Mouse (Mus musculus) lung, embryonic 15.5 days (tissue): ENCODE measurements around the gene Siva1. TPM values are rescaled to one million over a fixed set of nuclear protein-coding genes. Genes with fewer than 3 reads are reported as not detected.
A peak's percentile ranks its signal among the peaks of the same experiment; 100 is the strongest.

ENCODE experiments used
- ATAC-seq: fragments of 200-750 bp; cut with Nextera tagmentation; 2 replicates; pipeline ENCODE4 v1.8.0; 2017; ENCODE audit warnings: moderate number of reproducible peaks, borderline replicate concordance; ENCODE audit not compliant: low FRiP score, low TSS enrichment; ENCODE audit errors: extremely low read depth
- H3K27ac ChIP-seq: fragments of 300-500 bp; sonication (generic); 2 replicates; pipeline ENCODE4 v1.5.1; 2015; ENCODE audit warnings: moderate library complexity, mild to moderate bottlenecking, inconsistent platforms
- H3K27me3 ChIP-seq: fragments of 300-500 bp; sonication (generic); 2 replicates; pipeline ENCODE4 v1.6.1; 2015; ENCODE audit warnings: inconsistent platforms
- H3K36me3 ChIP-seq: fragments of 300-500 bp; sonication (generic); 2 replicates; pipeline ENCODE4 v1.6.1; 2015; ENCODE audit warnings: inconsistent platforms
- H3K4me1 ChIP-seq: fragments of 300-500 bp; sonication (generic); 2 replicates; pipeline ENCODE4 v1.6.1; 2015; ENCODE audit warnings: inconsistent platforms
- H3K4me2 ChIP-seq: fragments of 300-500 bp; sonication (generic); 2 replicates; pipeline ENCODE4 v1.6.1; 2015; ENCODE audit warnings: inconsistent platforms, mild to moderate bottlenecking, moderate library complexity
- H3K4me3 ChIP-seq: fragments of 300-500 bp; sonication (generic); 2 replicates; pipeline ENCODE4 v1.5.1; 2015; ENCODE audit warnings: mild to moderate bottlenecking, inconsistent platforms
- H3K9ac ChIP-seq: fragments of 300-500 bp; sonication (generic); 2 replicates; pipeline ENCODE4 v1.6.1; 2015; ENCODE audit warnings: inconsistent platforms
- H3K9me3 ChIP-seq: fragments of 300-500 bp; sonication (generic); 2 replicates; pipeline ENCODE4 v1.6.1; 2016; ENCODE audit warnings: inconsistent platforms
- WGBS: fragments of 180-500 bp; shearing (Covaris S2); methylation state at CpG from one replicate; pipeline ENCODE4 v1.1.7; 2015; 5-methylcytosine and 5-hydroxymethylcytosine counted together
- polyA plus RNA-seq: library from polyadenylated mRNA; unstranded; fragments of >200 nt; fragmentation: Nextera tagmentation; extraction: Ambion mirVana; gene quantifications from 2 replicates; pipeline ENCODE4 v1.2.1, GENCODE M21; 2015

The Siva1 gene
- polyA plus RNA-seq, 1 experiment from 2014 or later, result 232 TPM

DNA sequence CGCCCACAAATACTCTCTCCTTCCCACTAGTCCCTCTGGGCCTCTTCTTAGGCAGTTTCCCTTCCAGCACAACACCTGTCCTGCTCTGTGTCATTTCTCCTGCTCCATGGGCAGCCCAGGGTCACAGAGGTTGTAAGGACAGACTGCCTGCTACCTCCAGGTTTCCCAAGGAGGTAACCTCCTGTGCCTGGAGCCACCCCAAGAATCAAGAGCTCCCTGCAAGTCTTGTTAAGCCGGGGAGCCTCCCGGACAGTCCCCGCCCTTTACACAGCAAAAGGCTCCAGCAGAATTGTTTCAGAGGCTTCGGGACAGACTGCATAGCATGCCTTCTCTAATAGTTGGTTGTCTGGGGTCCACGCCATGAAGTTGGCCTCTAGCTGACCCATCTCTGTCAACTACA is 18.0 kb upstream of the Siva1 start:
- Histone ChIP-seq H3K9me3 (no peaks in the 10 kb centered on the region), H3K4me2 (no peak overlapping the region), H3K27ac (no peak overlapping the region), H3K4me3 (no peak overlapping the region), H3K36me3 (no peaks in the 10 kb centered on the region), H3K9ac (no peak overlapping the region), H3K27me3 (peaks cover 12% of the 10 kb centered on the region; the same call in 1 of the 2 replicates), H3K4me1 (peaks cover 24% of the 10 kb centered on the region)
- no peak for ATAC-seq
- WGBS, result 69% methylated on average over 6 of the region's 6 CpGs

DNA sequence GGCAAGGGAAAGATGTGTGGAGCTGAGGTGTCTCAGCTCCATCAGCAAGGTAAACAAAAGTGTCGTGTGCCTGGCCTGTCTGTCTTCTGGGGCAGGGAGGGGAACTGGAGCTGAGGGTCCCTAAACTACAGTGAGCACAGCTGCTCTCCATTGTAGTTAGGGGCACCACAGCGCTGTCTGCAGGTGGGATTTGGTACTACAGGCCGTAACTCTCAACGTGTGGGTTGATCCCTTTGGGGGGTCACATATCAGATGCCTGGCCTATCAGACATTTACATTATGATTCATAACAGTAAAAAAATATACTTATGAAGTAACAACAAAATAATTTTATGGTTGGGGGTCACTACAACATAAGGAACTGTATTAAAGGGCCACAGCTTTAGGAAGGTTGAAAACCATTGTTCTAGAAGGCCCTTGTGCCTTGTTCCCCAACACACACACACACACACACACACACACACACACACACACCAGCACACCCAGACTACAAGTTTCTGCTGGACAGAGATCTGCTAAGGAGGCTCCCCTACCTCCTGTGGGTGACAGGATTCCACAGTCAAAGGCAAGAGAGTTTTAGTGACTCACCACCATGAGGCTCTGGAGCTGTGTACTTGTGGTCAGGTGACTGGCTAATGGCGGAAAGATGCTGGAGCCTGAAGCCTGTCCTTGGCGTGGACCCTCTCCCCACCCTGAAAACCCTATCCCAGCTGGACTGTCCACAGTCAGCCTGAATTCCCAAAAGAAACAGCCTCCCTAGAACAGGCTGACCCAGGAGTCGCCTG is 17.2 kb upstream of the Siva1 start:
- 0 out of 2 replicates have a peak, but pooled peaks cover 6% of the 10 kb centered on the region for H3K27me3 ChIP-seq
- ATAC-seq, result no peak
- no peak overlapping the region for H3K4me3 ChIP-seq
- peaks cover 32% of the 10 kb centered on the region for H3K4me1 ChIP-seq
- WGBS, result 63% methylated on average over 7 of the region's 7 CpGs
- no peaks in the 10 kb centered on the region for H3K9me3 ChIP-seq
- H3K9ac ChIP-seq, result no peak overlapping the region
- no peak overlapping the region for H3K4me2 ChIP-seq
- H3K36me3 ChIP-seq, result no peaks in the 10 kb centered on the region
- H3K27ac ChIP-seq, result no peak overlapping the region

- Histone ChIP-seq H3K9me3 (no peaks in the 10 kb centered on the region), H3K4me1 (peaks cover 41% of the 10 kb centered on the region), H3K27ac (peak overlapping the region; percentile 37; the same call in 1 of the 2 replicates), H3K4me2 (no peak overlapping the region), H3K4me3 (no peak overlapping the region), H3K9ac (no peak overlapping the region), H3K36me3 (no peaks in the 10 kb centered on the region), H3K27me3 (0 out of 2 replicates have a peak, but pooled peaks cover under 1% of the 10 kb centered on the region)
- 70% methylated on average over 6 of the region's 6 CpGs for WGBS
- no peak for ATAC-seq
These were observed 16.3 kb upstream of the Siva1 start for GRCm38 (mm10) chr12:112628197-112628596.

GRCm38 (mm10) chr12:112628928-112629721 is 15.4 kb upstream of the Siva1 start:
- H3K4me3 ChIP-seq, result peak overlapping the region; percentile 27
- H3K9me3 ChIP-seq, result no peaks in the 10 kb centered on the region
- H3K27ac ChIP-seq, result peak overlapping the region; percentile 53
- peak; percentile 82 for ATAC-seq
- H3K36me3 ChIP-seq, result no peaks in the 10 kb centered on the region
- peak overlapping the region; percentile 58 for H3K4me2 ChIP-seq
- peak overlapping the region; percentile 31; the same call in 1 of the 2 replicates for H3K9ac ChIP-seq
- peaks cover 46% of the 10 kb centered on the region for H3K4me1 ChIP-seq
- WGBS, result 21% methylated on average over 19 of the region's 19 CpGs
- no peaks in the 10 kb centered on the region for H3K27me3 ChIP-seq

DNA sequence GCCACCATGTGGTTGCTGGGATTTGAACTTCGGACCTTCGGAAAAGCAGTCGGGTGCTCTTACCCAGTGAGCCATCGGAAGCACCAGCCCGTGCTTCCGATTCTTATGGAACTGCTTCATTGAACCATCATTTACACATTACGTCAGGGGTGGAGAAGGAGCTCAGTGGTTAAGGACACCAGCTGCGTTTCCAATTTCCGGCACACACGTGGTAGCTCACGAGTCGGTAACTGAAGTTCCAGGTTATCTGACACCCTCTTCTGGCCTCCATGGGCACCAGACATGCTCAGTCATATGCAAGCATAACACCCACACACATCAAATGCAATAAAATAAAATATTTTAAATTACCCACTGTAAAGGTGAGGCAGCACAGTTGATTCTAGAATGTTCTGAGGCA is 14.4 kb upstream of the Siva1 start:
- H3K4me1 ChIP-seq, result peaks cover 50% of the 10 kb centered on the region
- no peaks in the 10 kb centered on the region for H3K9me3 ChIP-seq
- no peak for ATAC-seq
- no peak overlapping the region for H3K9ac ChIP-seq
- no peak overlapping the region for H3K4me2 ChIP-seq
- no peaks in the 10 kb centered on the region for H3K27me3 ChIP-seq
- H3K27ac ChIP-seq, result no peak overlapping the region
- WGBS, result 94% methylated on average over 12 of the region's 12 CpGs
- no peaks in the 10 kb centered on the region for H3K36me3 ChIP-seq
- H3K4me3 ChIP-seq, result no peak overlapping the region

DNA sequence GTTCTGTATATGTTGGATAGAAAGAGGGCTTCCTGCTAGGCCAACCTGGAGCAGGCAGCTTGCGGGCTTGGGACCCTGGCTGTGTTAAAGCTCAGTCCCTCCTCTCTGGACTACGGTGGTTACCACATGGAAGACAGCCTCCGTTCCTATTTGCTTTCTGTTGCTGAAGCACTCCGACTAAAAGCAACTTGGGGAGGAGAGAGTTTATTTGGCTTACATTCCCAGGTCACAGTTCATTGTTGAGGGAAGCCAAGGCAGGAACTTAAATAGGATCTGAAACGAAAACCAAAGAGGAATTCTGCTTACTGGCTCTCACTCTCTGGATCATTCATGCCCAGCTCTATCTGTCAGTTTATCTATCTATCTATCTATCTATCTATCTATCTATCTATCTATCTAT is 13.7 kb upstream of the Siva1 start:
- ATAC-seq, result no peak
- 48% methylated on average over 5 of the region's 5 CpGs for WGBS

DNA sequence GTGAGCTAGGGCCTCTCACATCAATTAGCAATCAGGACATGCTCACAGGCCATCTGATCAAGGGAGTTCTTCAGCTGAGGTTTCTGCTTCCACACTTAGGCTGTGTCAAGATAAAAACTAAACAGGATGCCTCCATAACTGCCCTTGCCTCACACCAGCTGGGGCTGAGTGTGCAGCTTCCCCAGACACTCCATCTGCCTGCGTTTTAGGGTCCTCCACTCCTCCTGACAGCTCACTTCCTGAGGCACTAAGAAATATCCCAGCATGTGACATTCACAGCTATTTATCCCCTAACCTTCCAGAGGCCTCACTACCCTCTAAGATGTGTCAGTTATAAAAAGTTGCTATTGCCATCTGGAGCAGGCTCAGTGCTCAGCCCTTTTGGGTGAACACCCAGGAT is 13.0 kb upstream of the Siva1 start:
- Histone ChIP-seq H3K27me3 (no peaks in the 10 kb centered on the region), H3K4me2 (no peak overlapping the region), H3K27ac (no peak overlapping the region), H3K4me1 (peaks cover 50% of the 10 kb centered on the region), H3K9me3 (no peaks in the 10 kb centered on the region), H3K9ac (no peak overlapping the region), H3K4me3 (no peak overlapping the region), H3K36me3 (no peaks in the 10 kb centered on the region)
- ATAC-seq, result no peak
- 6% methylated on average over 1 of the region's 1 CpGs for WGBS

More for the DNA sequence above, 13.7 kb upstream of the Siva1 start:
- Histone ChIP-seq H3K4me2 (no peak overlapping the region), H3K36me3 (no peaks in the 10 kb centered on the region), H3K9ac (no peak overlapping the region), H3K4me1 (peaks cover 50% of the 10 kb centered on the region), H3K27ac (no peak overlapping the region), H3K4me3 (no peak overlapping the region), H3K27me3 (no peaks in the 10 kb centered on the region), H3K9me3 (no peaks in the 10 kb centered on the region)

- H3K9me3 ChIP-seq, result no peaks in the 10 kb centered on the region
- WGBS, result 45% methylated on average over 11 of the region's 11 CpGs
- no peak overlapping the region for H3K4me3 ChIP-seq
- no peak overlapping the region for H3K27ac ChIP-seq
- H3K4me1 ChIP-seq, result peaks cover 50% of the 10 kb centered on the region
- H3K4me2 ChIP-seq, result no peak overlapping the region
- H3K9ac ChIP-seq, result no peak overlapping the region
- no peaks in the 10 kb centered on the region for H3K27me3 ChIP-seq
- H3K36me3 ChIP-seq, result no peaks in the 10 kb centered on the region
- ATAC-seq, result no peak
These were observed 12.2 kb upstream of the Siva1 start for GRCm38 (mm10) chr12:112632084-112632777.

GRCm38 (mm10) chr12:112632907-112633306 is 11.6 kb upstream of the Siva1 start:
- no peak overlapping the region for H3K27ac ChIP-seq
- H3K4me3 ChIP-seq, result no peak overlapping the region
- no peak for ATAC-seq
- no peaks in the 10 kb centered on the region for H3K36me3 ChIP-seq
- no peaks in the 10 kb centered on the region for H3K9me3 ChIP-seq
- no peaks in the 10 kb centered on the region for H3K27me3 ChIP-seq
- H3K4me2 ChIP-seq, result no peak overlapping the region
- no peak overlapping the region for H3K9ac ChIP-seq
- 63% methylated on average over 5 of the region's 5 CpGs for WGBS
- peaks cover 46% of the 10 kb centered on the region for H3K4me1 ChIP-seq

DNA sequence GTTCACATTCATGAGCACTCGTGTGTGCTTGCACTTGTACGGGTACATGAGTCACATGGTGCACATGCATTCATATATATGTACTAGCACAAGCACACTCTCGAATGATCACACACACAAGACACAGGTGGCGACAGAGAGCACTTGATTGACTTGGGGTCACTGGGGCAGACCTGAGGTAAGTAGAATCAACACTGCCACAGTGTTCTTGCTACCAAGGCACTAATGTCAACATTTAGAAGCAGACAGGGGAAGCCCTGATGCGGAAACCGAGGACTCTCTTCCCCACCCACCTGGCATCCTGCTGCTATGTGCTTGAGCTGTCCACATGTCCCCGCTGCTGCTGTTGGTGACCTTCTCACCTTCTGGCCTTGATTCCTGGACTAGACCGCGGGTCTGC is 10.8 kb upstream of the Siva1 start:
- H3K27me3 ChIP-seq, result no peaks in the 10 kb centered on the region
- no peak overlapping the region for H3K9ac ChIP-seq
- no peak for ATAC-seq
- H3K27ac ChIP-seq, result no peak overlapping the region
- peaks cover 38% of the 10 kb centered on the region for H3K4me1 ChIP-seq
- H3K4me2 ChIP-seq, result no peak overlapping the region
- no peaks in the 10 kb centered on the region for H3K9me3 ChIP-seq
- no peak overlapping the region for H3K4me3 ChIP-seq
- no peaks in the 10 kb centered on the region for H3K36me3 ChIP-seq
- 51% methylated on average over 9 of the region's 9 CpGs for WGBS

DNA sequence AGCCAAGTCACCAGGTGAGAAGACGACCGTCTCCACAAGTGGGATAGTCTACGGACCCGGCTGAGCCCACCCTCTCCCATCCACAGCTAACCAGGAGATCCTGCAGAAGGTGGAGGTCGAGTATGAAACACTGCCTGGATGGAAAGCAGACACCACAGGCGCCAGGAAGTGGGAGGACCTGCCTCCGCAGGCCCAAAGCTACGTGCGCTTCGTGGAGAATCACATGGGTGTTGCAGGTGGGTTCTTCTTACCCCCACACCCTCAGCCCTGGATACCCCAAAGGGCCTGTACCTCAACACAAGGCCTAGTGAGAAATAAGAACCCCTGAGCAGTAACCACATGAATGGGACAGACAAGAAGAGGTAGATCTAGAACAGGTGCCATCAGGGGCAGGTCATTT is 5.0 kb upstream of the Siva1 start:
- ATAC-seq, result no peak
- Histone ChIP-seq H3K4me2 (no peak overlapping the region), H3K36me3 (no peaks in the 10 kb centered on the region), H3K9ac (no peak overlapping the region), H3K4me3 (no peak overlapping the region), H3K27ac (no peak overlapping the region), H3K4me1 (peaks cover 6% of the 10 kb centered on the region; the same call in 1 of the 2 replicates), H3K27me3 (no peaks in the 10 kb centered on the region), H3K9me3 (no peaks in the 10 kb centered on the region)
- 78% methylated on average over 10 of the region's 10 CpGs for WGBS
